Comparison of ENCODE assay signal across 6 mouse cellular contexts in the genomic region with DNA sequence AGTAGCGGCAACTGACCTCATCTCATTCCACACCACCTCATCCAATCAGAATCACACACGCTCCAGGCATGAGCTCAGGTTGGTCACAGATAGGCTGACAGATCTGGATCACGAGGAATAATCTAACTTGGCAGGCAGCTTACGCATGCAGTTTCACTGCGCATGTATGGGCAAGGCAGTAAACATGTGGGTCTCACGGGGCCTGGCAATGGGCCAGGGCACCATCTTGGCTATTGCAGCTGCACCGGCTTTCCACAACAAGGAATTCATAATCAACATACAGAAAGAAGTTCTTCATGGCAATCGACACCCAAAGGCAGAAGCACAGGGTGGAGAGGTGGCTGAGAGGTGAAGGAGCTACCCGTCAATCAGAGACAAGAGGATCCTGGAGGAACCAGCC.
DNase-seq lines count a peak whose midpoint lies in the region; TF ChIP-seq lines count a peak whose summit lies in the region.
"Not testable (repeated sequence)": the region's sequence is repeated elsewhere in the genome, so short reads cannot be mapped to it uniquely, and the experiment has no call there.

No protein-coding gene starts in this region.

- not testable (repeated sequence) for TF ChIP-seq POLR2A in brain, embryonic 14.5 days (IDR thresholded peaks at IDR 0.05; ENCODE audit: borderline replicate concordance, extremely low read depth, insufficient read depth, insufficient read length, poor library complexity, severe bottlenecking)

- DNase-seq in NIH3T3 (ENCODE audit: low read depth): peak; percentile 27
- DNase-seq in brain, embryonic 14.5 days (ENCODE audit: low read depth): peak; percentile 19
- peak; percentile 42 to 46 for DNase-seq in cerebellum, postnatal 10 days
- peak; percentile 85 for DNase-seq in heart, adult 11 months
- peak; percentile 51 for DNase-seq in left cerebral cortex, postnatal 4 days
- DNase-seq in testis, postnatal 10 days (ENCODE audit: low spot score): peak; percentile 37

- not testable (repeated sequence) for TF ChIP-seq CTCF in brain, embryonic 14.5 days (IDR thresholded peaks at IDR 0.05; ENCODE audit: borderline replicate concordance, extremely low read depth, insufficient read depth, insufficient read length)

- intact Hi-C loops in left cerebral cortex, postnatal 4 days (cut with DNase I): not testable (repeated sequence)

Comparison
In these comparisons a context has a peak if more than half of its experiments do, and no peak if none do; other contexts are left out.
1. Peak in every context shown above with its lines: DNase-seq.
2. DNase-seq: peak in every context shown above with its lines; median percentile 85 in heart, adult 11 months; 51 in left cerebral cortex, postnatal 4 days; 44 in cerebellum, postnatal 10 days; 37 in testis, postnatal 10 days; 27 in NIH3T3; 19 in brain, embryonic 14.5 days.